Mouse (Mus musculus) CH12F3 (cell line): Measurements from ENCODE around the gene Sh2d1b2.
"Not testable (repeated sequence)": the region's sequence is repeated elsewhere in the genome, so short reads cannot be mapped to it uniquely, and the experiment has no call there.

Experiments
- in situ Hi-C: fragments of 300-500 bp; cut with MboI; formaldehyde crosslinking; loops from 2 replicates; pipeline ENCODE4 v1.14.3; 2020; ENCODE audit warnings: low sequenced_read_pairs

The Sh2d1b2 gene

DNA sequence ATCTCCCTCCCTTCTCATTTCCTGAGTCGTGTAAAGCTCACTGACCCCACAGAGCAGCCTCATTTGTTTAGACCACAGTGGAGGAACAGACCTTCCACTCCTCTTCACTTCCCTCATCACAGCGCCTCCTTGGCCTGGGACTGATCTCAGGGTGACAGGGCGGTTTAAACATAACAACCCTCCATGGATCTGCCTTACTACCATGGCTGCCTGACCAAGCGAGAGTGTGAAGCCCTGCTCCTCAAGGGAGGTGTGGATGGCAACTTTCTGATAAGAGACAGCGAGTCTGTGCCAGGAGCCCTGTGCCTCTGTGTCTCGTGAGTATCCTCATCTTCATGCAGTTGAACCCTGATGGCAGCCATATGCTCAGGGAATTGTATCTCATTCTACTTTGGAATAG is at the start of gene Sh2d1b2:
TSS of gene Sh2d1b2 (plus strand) at position 62 of the 400 bp plus-strand sequence.
- in situ Hi-C loops: not testable (repeated sequence)

DNA sequence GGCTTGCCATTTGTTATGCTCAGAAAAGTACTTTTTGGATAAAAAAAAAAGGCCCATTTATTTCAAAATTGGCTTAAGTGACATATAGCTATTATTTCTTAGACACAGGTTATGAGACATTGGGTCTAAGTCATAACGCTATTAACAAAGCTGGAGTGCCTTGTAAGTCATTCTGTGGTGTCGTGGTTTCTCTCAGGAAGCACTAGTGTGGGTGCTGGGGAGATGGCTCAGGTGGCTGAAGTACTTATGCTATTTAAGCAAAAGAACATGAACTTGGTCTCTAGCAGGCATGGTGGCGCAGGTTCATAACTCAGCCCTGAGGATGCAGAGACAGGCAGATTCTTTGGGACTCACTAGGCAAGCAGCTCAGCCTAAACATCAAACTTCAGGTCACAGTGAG is 47.4 kb upstream of the Sh2d1b2 start:
- in situ Hi-C loops: no loop called here

DNA sequence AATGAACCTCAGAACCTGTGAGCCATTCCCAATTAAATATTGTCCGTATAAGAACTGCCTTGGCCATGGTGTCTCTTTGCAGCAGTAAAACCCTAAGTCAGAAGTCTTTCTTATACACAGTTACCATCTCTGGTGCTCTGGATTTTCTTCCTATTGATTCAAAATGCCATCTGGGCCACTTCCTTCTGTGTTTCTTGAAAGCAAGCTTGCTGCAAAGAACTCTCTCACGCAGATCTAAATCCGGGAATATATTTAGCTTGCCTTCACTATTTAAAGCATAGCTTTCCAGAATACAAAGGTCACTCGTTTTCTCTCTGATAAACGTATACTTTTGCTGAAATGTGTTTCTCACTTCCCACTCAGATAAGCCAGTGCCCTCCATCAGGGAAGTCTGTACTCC is 46.0 kb upstream of the Sh2d1b2 start:
- in situ Hi-C loops: no loop called here

DNA sequence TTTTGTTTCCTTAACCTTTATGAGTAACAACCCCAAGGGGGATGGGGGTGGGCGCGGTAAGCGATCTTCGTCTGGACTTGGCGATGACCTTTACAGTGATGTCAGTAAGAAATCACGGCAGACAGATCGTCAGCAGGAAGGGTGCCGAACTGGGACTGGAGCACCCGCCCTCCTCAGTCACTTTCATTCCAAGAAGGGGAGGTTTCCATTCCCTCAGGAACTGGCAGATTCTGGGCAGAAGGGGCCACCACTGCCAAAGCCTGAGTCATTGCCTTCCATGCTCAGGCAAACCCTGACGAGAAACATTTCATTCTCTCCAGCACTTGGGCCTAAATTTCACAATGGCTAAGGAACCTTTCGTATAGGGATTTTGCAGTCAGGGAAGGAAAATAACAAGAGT is 43.9 kb upstream of the Sh2d1b2 start:
- in situ Hi-C loops: no loop called here

DNA sequence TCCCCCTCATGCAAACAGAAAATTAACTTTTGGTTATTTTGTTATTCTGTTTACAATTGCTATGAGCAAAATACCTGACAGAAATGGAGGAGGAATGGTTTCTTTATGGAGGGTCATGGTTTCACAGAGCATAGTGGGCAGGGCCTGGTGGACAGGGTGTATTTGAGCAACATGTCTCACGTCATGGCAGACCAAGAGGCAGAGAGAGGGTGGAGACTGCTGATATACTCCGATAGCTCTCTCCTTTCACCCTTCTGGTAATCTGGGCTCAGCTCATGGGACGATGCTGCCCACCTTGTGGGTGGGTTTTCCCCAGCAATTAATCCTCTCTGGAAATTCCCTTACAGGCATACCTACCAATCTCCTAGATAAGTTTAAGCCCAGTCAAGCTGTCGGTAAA is 42.3 kb upstream of the Sh2d1b2 start:
- in situ Hi-C loops: no loop called here

DNA sequence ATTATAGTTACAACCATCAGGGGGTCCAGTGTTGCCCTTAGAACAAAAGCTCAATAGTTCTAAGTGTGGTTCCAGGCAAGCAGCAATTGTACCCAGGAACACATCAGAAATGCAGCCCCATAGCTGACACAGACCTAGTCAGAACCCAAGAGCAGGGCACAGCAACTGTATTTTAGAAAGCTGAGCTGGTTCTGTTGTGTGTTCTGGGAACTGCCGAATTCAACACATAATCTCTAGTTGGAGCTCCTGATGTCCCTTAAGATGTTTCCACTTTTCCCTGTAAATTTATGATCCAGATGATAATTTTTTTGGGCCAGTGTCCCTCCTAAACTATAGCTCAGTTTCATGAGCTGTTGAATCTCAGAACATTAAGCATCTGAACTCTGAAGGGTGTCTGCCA is 40.6 kb upstream of the Sh2d1b2 start:
- in situ Hi-C loops: no loop called here

DNA sequence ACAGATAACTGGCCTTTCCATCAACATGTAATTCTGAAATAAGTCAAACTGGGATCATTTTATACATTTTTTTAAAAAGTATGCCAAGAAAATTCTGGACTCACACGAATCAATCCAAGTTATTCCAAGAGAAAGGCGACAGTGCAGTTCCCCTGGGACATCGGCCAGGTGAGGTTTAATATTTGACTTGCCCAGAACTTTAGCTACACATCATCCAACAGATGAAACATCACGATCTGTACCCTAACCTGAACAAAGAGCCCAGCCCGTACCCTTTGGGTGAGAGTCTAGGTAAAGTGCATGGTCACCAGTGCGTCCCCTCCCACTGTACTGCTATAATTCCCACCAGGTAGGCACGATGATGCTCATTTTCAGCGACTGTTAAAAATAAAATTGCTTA is 36.3 kb upstream of the Sh2d1b2 start:
- in situ Hi-C loops: no loop called here

DNA sequence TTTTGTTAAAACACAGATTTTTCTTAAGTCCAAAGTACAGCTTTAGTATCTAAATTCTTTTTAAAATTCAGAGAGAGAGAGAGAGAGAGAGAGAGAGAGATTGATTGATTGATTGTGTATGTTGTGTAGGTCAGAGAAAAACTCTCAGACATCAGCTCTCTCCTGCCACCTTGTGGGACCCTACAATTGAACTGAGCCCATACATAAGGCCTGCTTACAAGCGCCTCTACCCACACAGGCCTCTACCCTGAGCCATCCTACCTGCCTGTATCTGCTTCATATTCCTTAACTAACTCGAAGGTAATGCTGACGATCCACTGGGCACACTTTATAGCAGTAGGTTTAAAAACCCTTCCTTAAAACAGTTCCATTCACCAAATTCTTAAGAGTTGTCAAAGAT is 32.2 kb upstream of the Sh2d1b2 start:
- in situ Hi-C loops: no loop called here

DNA sequence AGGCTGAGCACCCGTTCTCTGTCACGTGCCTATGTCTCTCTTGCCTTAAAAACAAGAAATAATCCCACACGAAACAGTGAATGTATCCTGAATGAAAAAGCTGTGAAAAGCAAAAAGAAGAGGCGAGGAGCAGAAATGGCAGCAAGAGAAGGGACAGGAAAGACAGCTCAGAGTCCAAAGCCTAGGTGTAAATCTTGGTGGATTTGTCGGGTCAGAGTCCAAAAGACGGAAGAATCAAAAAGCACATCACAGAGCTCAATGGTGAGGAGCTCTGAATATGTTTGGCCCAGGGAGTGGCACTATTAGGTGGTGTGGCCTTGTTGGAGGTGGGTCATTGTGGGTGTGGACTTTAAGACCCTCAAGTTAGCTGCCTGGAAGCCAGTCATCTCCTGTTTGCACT is 26.2 kb upstream of the Sh2d1b2 start:
- in situ Hi-C loops: no loop called here

DNA sequence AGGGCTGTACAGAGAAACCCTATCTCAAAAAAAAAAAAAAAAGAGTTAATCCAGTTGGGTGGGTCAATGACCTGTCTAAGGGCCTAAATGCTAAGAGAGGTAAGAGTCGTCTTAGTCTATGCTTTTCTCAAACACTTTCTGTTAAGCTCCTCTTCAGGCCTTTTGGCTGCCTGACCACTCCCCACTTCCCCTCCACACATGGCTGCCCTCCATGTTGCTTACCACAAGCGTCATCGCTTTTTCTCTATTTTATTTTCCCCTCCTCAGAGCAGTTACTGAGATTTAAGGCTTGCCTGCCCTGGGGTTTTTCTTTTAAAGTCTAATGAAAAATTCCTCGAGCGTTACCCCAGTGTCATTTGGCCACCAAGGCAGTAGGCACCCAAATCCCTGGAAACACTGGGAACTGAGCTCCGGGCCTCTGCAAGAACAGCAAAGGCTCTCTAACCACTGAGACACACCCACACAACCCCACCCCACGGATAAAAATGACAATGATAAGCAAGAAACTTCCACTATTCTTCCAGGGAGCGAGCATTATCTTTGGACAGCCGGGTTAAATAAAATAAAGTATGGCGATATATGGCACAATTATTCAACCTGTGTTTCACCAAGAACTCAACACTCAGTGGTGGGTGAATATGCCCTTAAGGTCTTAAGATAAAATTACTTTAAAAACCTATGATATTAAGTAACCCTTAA is 19.2 kb upstream of the Sh2d1b2 start:
- in situ Hi-C loops: no loop called here

DNA sequence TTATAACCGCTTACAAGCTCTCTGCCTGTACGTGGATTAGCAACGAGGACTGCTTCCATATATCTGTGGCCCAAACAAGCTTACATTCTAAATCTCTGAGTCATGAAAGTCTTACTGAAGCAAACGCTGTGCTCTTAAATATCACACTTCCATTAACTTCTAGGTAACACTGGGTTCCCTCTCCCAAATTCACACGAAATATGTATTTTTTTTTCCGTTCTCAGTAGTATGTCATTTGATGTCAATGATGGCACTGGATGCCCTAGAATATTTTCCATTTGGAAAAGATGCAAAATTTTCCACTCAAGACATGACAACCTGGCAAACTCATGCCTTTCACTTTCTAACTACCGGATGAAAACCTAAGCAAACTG is 18.2 kb upstream of the Sh2d1b2 start:
- in situ Hi-C loops: no loop called here

DNA sequence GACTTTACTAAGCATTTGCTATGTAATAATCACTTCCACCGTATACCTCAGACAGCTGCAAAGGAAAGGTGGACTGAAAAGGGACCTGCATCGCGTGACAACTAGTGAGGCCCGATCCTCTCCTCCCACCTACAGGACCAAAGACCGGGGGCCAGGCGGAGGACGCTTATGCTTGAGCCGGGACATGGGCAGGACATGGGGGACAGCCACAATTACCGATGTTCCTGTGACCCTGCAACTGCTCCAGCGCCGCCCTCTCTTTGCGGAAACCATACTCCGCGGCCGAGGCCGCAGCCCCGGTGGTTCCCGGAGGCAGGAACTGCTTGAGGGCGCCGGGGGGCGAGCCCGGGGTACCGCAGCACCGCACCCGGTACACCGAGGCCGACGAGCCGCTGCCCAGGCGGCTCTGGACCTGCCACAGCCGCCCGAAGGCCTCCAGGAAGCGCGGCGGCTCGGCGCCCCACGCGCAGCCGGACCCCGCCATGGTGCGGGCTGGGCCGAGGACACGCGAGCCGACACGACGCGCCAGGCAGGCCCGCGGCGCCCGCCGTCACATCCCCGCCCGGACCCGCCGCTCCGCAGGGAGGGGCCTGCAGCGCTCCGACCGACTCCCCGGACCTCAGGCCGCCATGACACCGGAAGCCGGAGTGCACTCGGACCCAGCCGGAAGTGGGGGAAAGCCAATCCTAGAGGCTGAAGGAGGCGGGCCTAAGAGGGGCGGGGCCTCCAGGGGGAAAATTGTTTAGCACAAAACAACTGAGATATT is 17.6 kb upstream of the Sh2d1b2 start, which contains the start of gene Uhmk1:
TSS of gene Uhmk1 (minus strand) at position 641 of the 766 bp plus-strand sequence.
- in situ Hi-C loops: no loop called here

DNA sequence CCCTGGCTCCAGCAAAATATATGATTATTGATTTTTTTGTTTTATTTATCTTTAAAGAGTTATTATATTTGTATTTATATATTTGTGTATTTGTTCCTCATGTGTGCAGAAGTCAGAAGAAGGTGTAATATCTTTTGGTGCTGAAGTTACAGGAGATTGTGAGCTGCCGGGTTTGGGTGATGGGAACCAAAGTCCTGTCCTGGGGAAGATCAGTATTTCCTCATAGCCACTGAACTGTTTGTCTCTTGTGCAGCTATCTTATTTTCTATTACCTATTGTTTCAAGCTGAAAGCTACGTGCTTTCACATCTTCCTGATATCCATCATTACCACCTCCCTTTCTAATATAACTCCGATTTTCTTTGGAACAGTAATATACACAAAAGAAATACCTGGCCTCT is 17.0 kb upstream of the Sh2d1b2 start:
- in situ Hi-C loops: no loop called here

DNA sequence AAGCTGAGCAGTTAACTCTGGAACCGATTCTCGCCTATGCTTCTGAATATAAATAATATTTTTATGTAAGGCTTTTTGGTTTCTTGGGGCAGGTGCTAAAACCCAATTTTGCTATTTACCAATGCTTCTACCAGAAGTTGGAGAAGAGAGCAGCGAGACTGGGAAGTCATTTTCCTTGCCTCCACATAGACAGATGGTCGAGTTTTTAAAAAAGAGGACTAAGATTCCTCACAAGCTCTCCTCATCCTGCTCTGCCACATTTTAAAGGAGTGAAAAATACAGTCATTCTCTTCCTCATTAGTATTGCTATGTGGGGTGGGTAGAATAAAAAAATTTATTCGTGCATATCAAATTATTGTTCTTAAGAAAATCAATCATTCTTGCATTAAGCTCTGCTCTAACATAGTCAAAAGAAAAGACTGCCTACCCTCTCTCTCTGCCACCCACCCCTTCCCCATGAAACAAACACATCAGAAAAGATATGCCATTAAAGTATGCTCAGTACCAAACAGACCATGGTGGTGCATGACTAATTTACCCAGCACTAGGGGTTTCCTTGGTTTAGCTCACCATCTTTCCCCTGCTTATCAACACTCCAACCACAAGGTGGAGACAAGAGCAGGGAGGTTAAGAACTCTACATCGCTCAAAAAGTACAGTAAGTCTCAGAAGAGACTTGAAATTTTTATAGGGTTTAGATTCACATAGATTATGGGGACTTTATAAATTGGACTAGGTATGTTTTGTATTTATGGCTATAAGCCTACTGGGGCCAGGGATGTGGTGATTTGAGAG is 14.3 kb upstream of the Sh2d1b2 start:
- in situ Hi-C loops: no loop called here

DNA sequence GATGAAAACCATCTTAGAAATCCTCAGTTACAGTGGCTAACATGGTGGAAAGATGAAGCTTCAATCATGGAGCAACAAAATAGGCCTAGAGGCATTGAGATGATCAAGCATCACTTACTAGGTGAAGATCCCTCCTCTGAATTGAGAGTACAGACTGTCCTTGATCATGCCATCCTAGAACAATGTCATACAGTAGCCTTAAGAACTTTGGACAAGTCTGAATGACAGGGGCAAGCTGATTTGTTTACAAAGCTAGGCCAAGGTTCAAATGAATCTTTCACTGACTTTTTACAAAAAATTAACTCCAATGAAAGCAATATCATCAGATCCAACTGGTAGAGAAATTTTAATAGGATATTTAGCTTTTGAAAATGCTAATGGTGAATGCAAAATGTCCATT is 12.2 kb upstream of the Sh2d1b2 start:
- in situ Hi-C loops: no loop called here

DNA sequence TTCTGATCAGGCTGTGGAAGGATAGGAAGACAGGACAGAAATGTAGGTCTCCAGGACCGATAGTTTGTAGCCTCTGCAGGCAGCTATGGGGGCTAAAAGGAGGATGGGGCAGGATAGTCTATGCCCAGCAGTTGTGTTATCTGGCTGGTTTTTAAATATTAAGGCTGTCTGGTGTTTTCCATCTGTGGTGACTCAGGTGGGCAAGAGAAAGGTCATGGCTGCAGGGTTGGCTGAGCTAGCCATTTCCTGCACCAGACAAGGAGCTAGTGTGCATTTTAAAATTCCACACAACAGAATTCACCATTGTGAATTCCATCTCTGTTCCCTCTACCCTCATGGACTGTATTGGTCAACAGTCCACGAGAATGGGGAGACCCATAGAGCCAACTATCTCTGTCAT is 9.3 kb upstream of the Sh2d1b2 start:
- in situ Hi-C loops: no loop called here

DNA sequence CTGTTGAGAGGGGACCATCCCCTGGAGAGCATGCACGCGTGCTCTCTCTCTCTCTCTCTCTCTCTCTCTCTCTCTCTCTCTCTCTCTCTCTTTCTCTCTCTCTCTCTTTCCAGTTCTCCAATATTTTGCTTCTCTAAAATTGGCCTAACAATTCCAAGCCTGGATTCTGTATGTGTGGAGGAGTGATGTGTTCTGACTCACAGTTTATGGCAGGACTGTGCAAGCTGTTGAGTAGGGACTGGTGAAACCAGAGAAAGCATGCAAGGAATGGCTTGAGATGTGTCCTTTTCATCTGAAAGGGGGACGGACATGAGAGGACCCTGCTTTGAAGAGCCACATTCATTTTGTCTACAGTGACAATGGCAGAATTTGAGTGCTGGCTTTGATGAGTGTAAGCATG is 12.5 kb downstream of the Sh2d1b2 start:
- in situ Hi-C loops: no loop called here

DNA sequence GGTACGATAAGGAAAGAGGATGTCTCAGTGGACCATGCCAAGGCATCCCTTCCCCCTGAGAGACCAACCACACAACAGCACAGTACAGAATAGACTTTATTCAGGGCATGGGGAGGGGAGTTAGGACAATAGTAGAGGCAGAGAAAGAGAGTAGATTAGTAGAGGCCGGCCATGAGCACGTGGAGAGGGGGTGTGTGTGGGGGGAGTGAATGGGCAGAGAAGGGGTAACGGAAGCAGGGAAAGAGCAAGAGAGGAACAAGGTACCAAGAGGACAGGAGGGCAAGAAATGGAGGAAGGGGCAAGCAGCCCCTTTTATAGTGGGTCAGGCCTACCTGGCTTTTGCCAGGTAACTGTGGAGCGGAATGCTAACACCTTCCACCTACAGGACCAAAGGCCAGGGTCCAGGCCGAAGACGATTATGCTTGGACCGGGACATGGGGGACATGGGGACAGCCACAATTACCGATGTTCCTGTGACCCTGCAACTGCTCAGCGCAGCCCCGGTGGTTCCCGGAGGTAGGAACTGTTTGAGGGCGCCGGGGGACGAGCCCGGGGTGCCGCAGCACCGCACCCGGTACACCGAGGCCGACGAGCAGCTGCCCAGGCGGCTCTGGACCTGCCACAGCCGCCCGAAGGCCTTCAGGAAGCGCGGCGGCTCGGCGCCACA is 22.5 kb downstream of the Sh2d1b2 start:
- in situ Hi-C loops: no loop called here

DNA sequence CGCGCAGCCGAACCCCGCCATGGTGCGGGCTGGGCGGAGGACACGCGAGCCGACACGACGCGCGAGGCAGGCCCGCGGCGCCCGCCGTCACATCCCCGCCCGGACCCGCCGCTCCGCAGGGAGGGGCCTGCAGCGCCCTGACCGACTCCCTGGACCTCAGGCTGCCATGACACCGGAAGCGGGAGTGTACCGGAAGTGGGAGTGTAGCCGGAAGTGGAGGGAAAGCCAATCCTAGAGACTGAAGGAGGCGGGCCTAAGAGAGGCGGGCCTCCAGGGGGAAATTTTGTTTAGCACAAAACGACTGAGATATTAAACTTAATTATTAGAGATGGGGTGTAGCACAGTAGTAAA is 23.0 kb downstream of the Sh2d1b2 start:
- in situ Hi-C loops: no loop called here

DNA sequence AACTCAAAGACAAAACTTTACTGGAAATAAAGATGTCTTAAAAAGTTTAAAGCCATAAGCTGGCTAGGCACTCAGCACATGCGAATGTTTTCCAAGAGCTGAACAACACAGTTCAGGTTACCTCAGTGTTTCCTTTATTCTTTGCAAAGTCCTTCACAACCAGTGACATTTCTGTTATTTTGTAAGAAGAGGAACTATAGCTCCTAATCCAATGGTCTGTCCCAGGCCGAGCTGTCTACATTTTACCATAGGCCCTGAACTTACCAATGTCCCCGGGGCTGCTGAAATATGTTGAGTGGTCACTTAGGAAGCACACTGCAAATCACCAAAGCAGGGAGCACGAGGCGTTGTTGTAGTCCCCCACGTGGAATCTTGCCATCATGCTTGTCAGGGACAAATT is 37.7 kb downstream of the Sh2d1b2 start:
- in situ Hi-C loops: no loop called here

DNA sequence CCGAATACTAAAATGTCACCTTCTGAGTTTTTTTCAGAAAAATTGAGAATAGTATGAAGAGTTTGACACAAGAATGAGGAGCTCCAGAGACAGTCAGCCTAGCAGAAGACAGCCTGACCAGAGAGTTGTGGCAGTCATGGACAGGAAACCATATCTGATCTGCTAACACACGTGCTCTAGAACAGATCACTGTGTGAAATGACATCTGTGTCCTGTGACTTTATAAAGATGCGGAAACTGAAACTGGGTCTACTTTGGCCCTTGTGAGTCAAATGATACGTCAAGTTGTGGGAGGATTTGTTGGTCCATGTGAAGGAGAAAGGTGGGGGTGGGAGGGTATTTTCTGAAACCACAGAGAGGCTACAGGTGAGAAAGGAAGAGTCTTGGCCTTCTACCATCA is 38.1 kb downstream of the Sh2d1b2 start:
- in situ Hi-C loops: no loop called here
